Mouse (Mus musculus) limb, embryonic 15.5 days (tissue): ENCODE data around the gene Zc3h7b. TPM values are rescaled to one million over a fixed set of nuclear protein-coding genes. Genes with fewer than 3 reads are reported as not detected.

Experiments
- ATAC-seq: fragments of 200-750 bp; cut with Nextera tagmentation; 2 replicates; pipeline ENCODE4 v1.8.0; 2017; ENCODE audit warnings: low read depth, moderate TSS enrichment; ENCODE audit not compliant: insufficient number of reproducible peaks, low FRiP score, low TSS enrichment
- H3K27ac ChIP-seq: fragments of 300-500 bp; sonication (generic); 2 replicates; pipeline ENCODE4 v1.5.1; 2015; ENCODE audit warnings: moderate library complexity, mild to moderate bottlenecking, inconsistent platforms
- H3K27me3 ChIP-seq: fragments of 300-500 bp; sonication (generic); 2 replicates; pipeline ENCODE4 v1.6.1; 2015; ENCODE audit warnings: inconsistent platforms
- H3K36me3 ChIP-seq: fragments of 300-500 bp; sonication (generic); 2 replicates; pipeline ENCODE4 v1.6.1; 2015; ENCODE audit warnings: inconsistent platforms
- H3K4me1 ChIP-seq: fragments of 300-500 bp; sonication (generic); 2 replicates; pipeline ENCODE4 v1.6.1; 2015; ENCODE audit warnings: inconsistent platforms
- H3K4me2 ChIP-seq: fragments of 300-500 bp; sonication (generic); 2 replicates; pipeline ENCODE4 v1.6.1; 2015; ENCODE audit warnings: mild to moderate bottlenecking, inconsistent platforms
- H3K4me3 ChIP-seq: fragments of 300-500 bp; sonication (generic); 2 replicates; pipeline ENCODE4 v1.5.1; 2015; ENCODE audit warnings: mild to moderate bottlenecking, inconsistent platforms
- H3K9ac ChIP-seq: fragments of 300-500 bp; sonication (generic); 2 replicates; pipeline ENCODE4 v1.6.1; 2015; ENCODE audit warnings: inconsistent platforms
- H3K9me3 ChIP-seq: fragments of 300-500 bp; sonication (generic); 2 replicates; pipeline ENCODE4 v1.6.1; 2016; ENCODE audit warnings: inconsistent platforms
- WGBS: fragments of 180-500 bp; shearing (Covaris S2); methylation state at CpG from one replicate; pipeline ENCODE4 v1.1.7; 2015; 5-methylcytosine and 5-hydroxymethylcytosine counted together
- polyA plus RNA-seq: library from polyadenylated mRNA; unstranded; fragments of >200 nt; fragmentation: Nextera tagmentation; extraction: Ambion mirVana; gene quantifications from 2 replicates; pipeline ENCODE4 v1.2.1, GENCODE M21; 2015

The Zc3h7b gene
- polyA plus RNA-seq, 1 experiment from 2014 or later: 28.7 TPM

- Histone ChIP-seq H3K27ac (no peak overlapping the region), H3K36me3 (peaks cover 91% of the 10 kb centered on the region), H3K9me3 (no peaks in the 10 kb centered on the region), H3K4me1 (no peaks in the 10 kb centered on the region), H3K4me3 (no peak overlapping the region), H3K27me3 (no peaks in the 10 kb centered on the region), H3K9ac (no peak overlapping the region), H3K4me2 (no peak overlapping the region)
- no peak for ATAC-seq
- 81% methylated on average over 6 of the region's 6 CpGs for WGBS
Observed at GRCm38 (mm10) chr15:81713742-81714141, 31.1 kb upstream of the Zc3h7b start.

GRCm38 (mm10) chr15:81718336-81719138, 26.3 kb upstream of the Zc3h7b start:
- no peak for ATAC-seq
- H3K9ac ChIP-seq: no peak overlapping the region
- no peaks in the 10 kb centered on the region for H3K4me1 ChIP-seq
- H3K27ac ChIP-seq: no peak overlapping the region
- H3K4me3 ChIP-seq: no peak overlapping the region
- 92% methylated on average over 9 of the region's 9 CpGs for WGBS
- H3K36me3 ChIP-seq: peaks cover 93% of the 10 kb centered on the region
- H3K4me2 ChIP-seq: no peak overlapping the region
- H3K27me3 ChIP-seq: no peaks in the 10 kb centered on the region
- no peaks in the 10 kb centered on the region for H3K9me3 ChIP-seq

- H3K9me3 ChIP-seq: no peaks in the 10 kb centered on the region
- H3K4me3 ChIP-seq: no peak overlapping the region
- H3K9ac ChIP-seq: no peak overlapping the region
- peaks cover 93% of the 10 kb centered on the region for H3K36me3 ChIP-seq
- no peak overlapping the region for H3K4me2 ChIP-seq
- no peak overlapping the region for H3K27ac ChIP-seq
- no peak for ATAC-seq
- 88% methylated on average over 6 of the region's 6 CpGs for WGBS
- H3K27me3 ChIP-seq: no peaks in the 10 kb centered on the region
- H3K4me1 ChIP-seq: no peaks in the 10 kb centered on the region
Observed at GRCm38 (mm10) chr15:81719139-81719531, 25.7 kb upstream of the Zc3h7b start.

GRCm38 (mm10) chr15:81722361-81722760, 22.5 kb upstream of the Zc3h7b start:
- ATAC-seq: no peak
- Histone ChIP-seq H3K9ac (no peak overlapping the region), H3K4me3 (no peak overlapping the region), H3K4me2 (no peak overlapping the region), H3K27ac (no peak overlapping the region), H3K36me3 (peaks cover 81% of the 10 kb centered on the region), H3K4me1 (no peaks in the 10 kb centered on the region), H3K27me3 (no peaks in the 10 kb centered on the region), H3K9me3 (no peaks in the 10 kb centered on the region)
- WGBS: 92% methylated on average over 5 of the region's 5 CpGs

DNA sequence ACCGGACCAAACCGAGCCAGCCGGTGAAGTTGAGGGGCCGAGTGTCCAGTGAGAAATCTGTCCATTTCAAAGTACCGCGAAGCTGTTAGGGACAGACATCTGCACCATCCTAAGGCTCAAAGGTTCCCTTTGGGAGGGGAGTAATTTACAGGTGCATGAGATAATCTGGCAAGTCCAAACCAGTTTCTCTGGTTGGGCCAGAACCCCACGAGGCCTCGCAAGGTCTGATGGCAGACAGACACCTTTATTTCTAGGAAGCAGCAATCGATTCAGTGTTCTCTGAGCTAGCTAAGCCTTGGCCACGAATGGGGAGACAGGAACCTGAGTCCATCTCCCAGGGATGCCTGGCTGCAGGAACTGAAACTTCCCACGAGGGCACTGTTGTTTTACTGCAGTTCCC, 21.2 kb upstream of the Zc3h7b start:
- Histone ChIP-seq H3K36me3 (peaks cover 68% of the 10 kb centered on the region), H3K27me3 (no peaks in the 10 kb centered on the region)
- 81% methylated on average over 11 of the region's 11 CpGs for WGBS

GRCm38 (mm10) chr15:81725965-81726364, 18.9 kb upstream of the Zc3h7b start:
- H3K27ac ChIP-seq: no peak overlapping the region
- H3K4me1 ChIP-seq: peaks cover 13% of the 10 kb centered on the region
- H3K4me3 ChIP-seq: no peak overlapping the region
- H3K27me3 ChIP-seq: no peaks in the 10 kb centered on the region
- H3K4me2 ChIP-seq: no peak overlapping the region
- no peak overlapping the region for H3K9ac ChIP-seq
- H3K9me3 ChIP-seq: no peaks in the 10 kb centered on the region
- 94% methylated on average over 8 of the region's 8 CpGs for WGBS
- peaks cover 45% of the 10 kb centered on the region for H3K36me3 ChIP-seq
- ATAC-seq: no peak

More for the DNA sequence above, 21.2 kb upstream of the Zc3h7b start:
- no peaks in the 10 kb centered on the region for H3K9me3 ChIP-seq
- H3K4me2 ChIP-seq: no peak overlapping the region
- no peak overlapping the region for H3K4me3 ChIP-seq
- H3K9ac ChIP-seq: no peak overlapping the region
- peaks cover 6% of the 10 kb centered on the region for H3K4me1 ChIP-seq
- H3K27ac ChIP-seq: no peak overlapping the region
- no peak for ATAC-seq

GRCm38 (mm10) chr15:81729241-81729791, 15.5 kb upstream of the Zc3h7b start:
- ATAC-seq: peak; percentile 4; the same call in 1 of the 2 replicates
- no peaks in the 10 kb centered on the region for H3K9me3 ChIP-seq

GRCm38 (mm10) chr15:81729792-81730635, 14.8 kb upstream of the Zc3h7b start:
- 5% methylated on average over 41 of the region's 41 CpGs for WGBS
- H3K27ac ChIP-seq: peak overlapping the region; percentile 69
- peak; percentile 98 for ATAC-seq
- peak overlapping the region; percentile 96 for H3K4me2 ChIP-seq
- H3K9me3 ChIP-seq: no peaks in the 10 kb centered on the region
- H3K4me1 ChIP-seq: peaks cover 13% of the 10 kb centered on the region
- 0 out of 2 replicates have a peak, but pooled peaks cover 7% of the 10 kb centered on the region for H3K36me3 ChIP-seq
- peak overlapping the region; percentile 76 for H3K9ac ChIP-seq
- H3K27me3 ChIP-seq: no peaks in the 10 kb centered on the region
- peak overlapping the region; percentile 97 for H3K4me3 ChIP-seq

More at GRCm38 (mm10) chr15:81729241-81729791, 15.5 kb upstream of the Zc3h7b start:
- peak overlapping the region; percentile 76 for H3K9ac ChIP-seq
- H3K4me1 ChIP-seq: peaks cover 13% of the 10 kb centered on the region
- WGBS: under 1% methylated on average over 49 of the region's 49 CpGs
- no peaks in the 10 kb centered on the region for H3K27me3 ChIP-seq
- H3K36me3 ChIP-seq: peaks cover 12% of the 10 kb centered on the region; the same call in 1 of the 2 replicates
- H3K4me3 ChIP-seq: peak overlapping the region; percentile 97
- H3K4me2 ChIP-seq: peak overlapping the region; percentile 96
- H3K27ac ChIP-seq: peak overlapping the region; percentile 69

- H3K4me3 ChIP-seq: no peak overlapping the region
- WGBS: 59% methylated on average over 3 of the region's 3 CpGs
Observed at GRCm38 (mm10) chr15:81735075-81735474, 9.8 kb upstream of the Zc3h7b start.

DNA sequence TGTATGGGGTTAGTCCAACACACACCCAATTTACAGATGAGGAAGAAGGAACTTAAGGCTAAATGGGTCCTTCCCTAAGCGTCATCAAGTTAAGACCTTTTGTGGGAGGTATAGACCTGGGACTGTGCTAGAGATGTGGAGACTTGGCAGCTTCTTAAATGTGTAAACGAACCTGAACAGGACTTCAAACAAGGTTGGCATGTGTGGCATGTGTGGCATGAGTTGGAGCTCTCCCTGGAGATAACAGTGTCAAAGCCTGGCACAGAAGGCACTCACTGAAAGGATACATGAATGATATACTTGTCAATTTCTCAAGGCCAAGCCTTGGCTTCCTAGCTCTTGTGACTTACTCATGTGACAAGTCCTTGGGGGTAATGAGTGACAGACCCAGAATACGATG, 5.6 kb upstream of the Zc3h7b start:
- H3K36me3 ChIP-seq: no peaks in the 10 kb centered on the region

More at GRCm38 (mm10) chr15:81735075-81735474, 9.8 kb upstream of the Zc3h7b start:
- H3K4me2 ChIP-seq: no peak overlapping the region
- no peaks in the 10 kb centered on the region for H3K27me3 ChIP-seq
- no peaks in the 10 kb centered on the region for H3K36me3 ChIP-seq
- H3K9ac ChIP-seq: no peak overlapping the region
- no peak overlapping the region for H3K27ac ChIP-seq
- ATAC-seq: no peak
- no peaks in the 10 kb centered on the region for H3K9me3 ChIP-seq
- H3K4me1 ChIP-seq: no peaks in the 10 kb centered on the region; the same call in 1 of the 2 replicates

DNA sequence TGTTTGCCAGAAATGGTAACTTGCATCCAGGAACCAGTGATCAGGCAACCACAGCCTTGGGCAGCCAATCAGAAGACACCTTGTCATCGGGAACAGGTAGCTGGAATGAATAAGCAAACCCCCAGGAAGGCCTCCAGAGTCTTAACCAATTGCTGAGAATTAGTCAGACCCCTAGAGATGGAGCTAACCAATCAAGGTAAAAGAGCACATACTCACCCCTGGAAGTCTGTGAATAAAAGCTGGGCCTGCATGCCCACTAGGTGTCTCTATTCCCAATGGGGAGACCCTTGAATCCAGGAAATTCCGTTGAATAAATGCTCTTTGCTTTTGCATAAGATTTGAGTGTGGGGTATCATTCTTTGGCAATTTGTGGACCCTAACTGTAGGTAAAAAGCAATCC, 4.9 kb upstream of the Zc3h7b start:
- no peak overlapping the region for H3K27ac ChIP-seq
- no peaks in the 10 kb centered on the region for H3K9me3 ChIP-seq
- H3K36me3 ChIP-seq: no peaks in the 10 kb centered on the region
- H3K9ac ChIP-seq: no peak overlapping the region
- no peak for ATAC-seq
- WGBS: 14% methylated on average over 2 of the region's 2 CpGs
- no peak overlapping the region for H3K4me2 ChIP-seq
- peaks cover 5% of the 10 kb centered on the region; the same call in 1 of the 2 replicates for H3K4me1 ChIP-seq
- no peaks in the 10 kb centered on the region for H3K27me3 ChIP-seq
- no peak overlapping the region for H3K4me3 ChIP-seq

More for the DNA sequence above, 5.6 kb upstream of the Zc3h7b start:
- Histone ChIP-seq H3K27ac (no peak overlapping the region), H3K9me3 (no peaks in the 10 kb centered on the region), H3K27me3 (no peaks in the 10 kb centered on the region), H3K9ac (no peak overlapping the region), H3K4me2 (no peak overlapping the region), H3K4me1 (peaks cover 2% of the 10 kb centered on the region; the same call in 1 of the 2 replicates), H3K4me3 (no peak overlapping the region)
- 83% methylated on average over 3 of the region's 3 CpGs for WGBS
- no peak for ATAC-seq
